Comparison of ENCODE assay signal across 8 mouse cellular contexts in genomic region chr17:34897373-34898159, GRCm38 (mm10). TPM values are rescaled to one million over a fixed set of nuclear protein-coding genes. Genes with fewer than 3 reads are reported as not detected.
DNase-seq lines count a peak whose midpoint lies in the region; ATAC-seq and TF ChIP-seq lines count a peak whose summit lies in the region.

No protein-coding gene starts in this region.

- ATAC-seq in frontal cortex, adult (ENCODE audit: low TSS enrichment): peak; percentile 11; the same call in 1 of the 2 replicates
- no peak for ATAC-seq in kidney, embryonic 14.5 days (ENCODE audit: low FRiP score, low TSS enrichment)

- H3K9me3 ChIP-seq in kidney, embryonic 14.5 days (ENCODE audit: control insufficient read depth, low read length): no peaks in the 10 kb centered on the region

- peak overlapping the region; percentile 90 for H3K4me2 ChIP-seq in kidney, embryonic 14.5 days (replicated peaks; ENCODE audit: low read depth, low read length)

- H3K27me3 ChIP-seq in kidney, embryonic 14.5 days (ENCODE audit: control insufficient read depth, insufficient read depth, low read length): no peaks in the 10 kb centered on the region

- peaks cover 13% of the 10 kb centered on the region for H3K36me3 ChIP-seq in kidney, embryonic 14.5 days (ENCODE audit: control insufficient read depth, insufficient read depth, low read length)

- TF ChIP-seq POLR2A in lung, adult 2 months (IDR thresholded peaks at IDR 0.05; ENCODE audit: borderline replicate concordance, extremely low read depth, low read depth, low read length): no peak

- peak overlapping the region; percentile 97 for H3K27ac ChIP-seq in kidney, embryonic 14.5 days (ENCODE audit: low read depth, low read length)

- DNase-seq in frontal cortex, postnatal 10 days (ENCODE audit: low spot score in 2 of 2): no peak
- DNase-seq in cerebellum, adult 8-10 months: peak; percentile 52
- DNase-seq in frontal cortex, postnatal 36 days (ENCODE audit: low spot score in 2 of 2): peak; percentile 24 to 71
- DNase-seq in lung, adult 2 months: peak; percentile 26
- DNase-seq in right cerebral cortex, adult 18-20 months: peak; percentile 40
- no peak for DNase-seq in gastrocnemius, postnatal 10 days

- peaks cover 10% of the 10 kb centered on the region for H3K4me1 ChIP-seq in kidney, embryonic 14.5 days (ENCODE audit: control insufficient read depth, insufficient read depth, low read length)
- H3K4me1 ChIP-seq in lung, adult 2 months (ENCODE audit: control insufficient read depth, insufficient read depth, low read length): peaks cover 5% of the 10 kb centered on the region; the same call in 1 of the 2 replicates

- H3K4me3 ChIP-seq in kidney, embryonic 14.5 days (ENCODE audit: low read length): peak overlapping the region; percentile 92
- peak overlapping the region; percentile 87 for H3K4me3 ChIP-seq in lung, adult 2 months (replicated peaks; ENCODE audit: extremely low read depth, low read depth, low read length)

- 16% methylated on average over 10 of the region's 10 CpGs for WGBS in kidney, embryonic 14.5 days
- WGBS in lung, adult 2 months: 10% methylated on average over 10 of the region's 10 CpGs

- no peak for TF ChIP-seq CTCF in lung, adult 2 months (IDR thresholded peaks at IDR 0.05; ENCODE audit: insufficient read depth, low read length)

- H3K9ac ChIP-seq in kidney, embryonic 14.5 days (ENCODE audit: low read depth, low read length): peak overlapping the region; percentile 93

RNA-seq across cellular contexts. Expression of gene C2, which starts 0.5 kb away (rescaled TPM):
- polyA plus RNA-seq in kidney, embryonic 14.5 days (2014; fragmentation: Nextera tagmentation; extraction: Ambion mirVana): 1.7 and 1.9 TPM in 2 replicates
- 25.8 and 27.7 TPM in 2 replicates for polyA plus RNA-seq in lung, adult 2 months (2012; rRNA removed)
- 1 to 10 TPM; 4.3 to 5.6 TPM for total RNA-seq in gastrocnemius, postnatal 10 days (2021)

RNA-seq across cellular contexts. Expression of gene Ehmt2, which starts 0.7 kb away (rescaled TPM):
- 70.5 and 76.9 TPM in 2 replicates for polyA plus RNA-seq in kidney, embryonic 14.5 days (2014; fragmentation: Nextera tagmentation; extraction: Ambion mirVana)
- polyA plus RNA-seq in lung, adult 2 months (2012; rRNA removed): 192 and 199 TPM in 2 replicates
- total RNA-seq in gastrocnemius, postnatal 10 days (2021): 10 to 100 TPM; 40.9 to 53.7 TPM

RNA-seq across cellular contexts. Expression of gene Gm20547, which starts 15.7 kb away (rescaled TPM):
- polyA plus RNA-seq in kidney, embryonic 14.5 days (2014; fragmentation: Nextera tagmentation; extraction: Ambion mirVana): not detected in 2 replicates
- not detected in 2 replicates for polyA plus RNA-seq in lung, adult 2 months (2012; rRNA removed)
- not detected for total RNA-seq in gastrocnemius, postnatal 10 days (2021)

RNA-seq across cellular contexts. Expression of gene Slc44a4, which starts 16.7 kb away (rescaled TPM):
- polyA plus RNA-seq in kidney, embryonic 14.5 days (2014; fragmentation: Nextera tagmentation; extraction: Ambion mirVana): 5.4 and 7.7 TPM in 2 replicates
- 11.6 and 13.5 TPM in 2 replicates for polyA plus RNA-seq in lung, adult 2 months (2012; rRNA removed)
- total RNA-seq in gastrocnemius, postnatal 10 days (2021): not detected

RNA-seq across cellular contexts. Expression of gene Zbtb12, which starts 18.3 kb away (rescaled TPM):
- polyA plus RNA-seq in kidney, embryonic 14.5 days (2014; fragmentation: Nextera tagmentation; extraction: Ambion mirVana): 2.1 and 3.7 TPM in 2 replicates
- 10.6 and 12.3 TPM in 2 replicates for polyA plus RNA-seq in lung, adult 2 months (2012; rRNA removed)
- 1 to 10 TPM; 4.6 to 7.3 TPM for total RNA-seq in gastrocnemius, postnatal 10 days (2021)

Comparison
In these comparisons a context has a peak if more than half of its experiments do, and no peak if none do; other contexts are left out.
1. DNase-seq: peak in cerebellum, adult 8-10 months (single experiment), frontal cortex, postnatal 36 days (2 of 2), lung, adult 2 months (single experiment) and right cerebral cortex, adult 18-20 months (single experiment); none in frontal cortex, postnatal 10 days (0 of 2) and gastrocnemius, postnatal 10 days (single experiment).